Mouse (Mus musculus): Measurements from ENCODE around the gene Pde11a. TPM values are rescaled to one million over a fixed set of nuclear protein-coding genes. Genes with fewer than 3 reads are reported as not detected.
"Not testable (repeated sequence)": the region's sequence is repeated elsewhere in the genome, so short reads cannot be mapped to it uniquely, and the experiment has no call there.

The Pde11a gene
- polyA plus RNA-seq, 1 experiment, result not detected

- Histone ChIP-seq H3K4me1 (ENCODE audit: control insufficient read depth, insufficient read depth, low read length) (peaks cover 10% of the 10 kb centered on the region), H3K27ac (ENCODE audit: insufficient read depth, low read depth, low read length) (no peak overlapping the region), H3K4me3 (ENCODE audit: insufficient read depth, low read depth, low read length) (no peak overlapping the region)
- 66% methylated on average over 13 of the region's 13 CpGs for WGBS
- TF ChIP-seq CTCF (IDR thresholded peaks at IDR 0.05; ENCODE audit: insufficient read depth, low read depth, low read length), result peak; percentile 50
- TF ChIP-seq POLR2A (IDR thresholded peaks at IDR 0.05; ENCODE audit: insufficient read depth, low read depth, low read length), result no peak
Measured at GRCm38 (mm10) chr2:75990885-75991539, 347.6 kb downstream of the Pde11a start.

- Histone ChIP-seq H3K4me1 (ENCODE audit: control insufficient read depth, insufficient read depth, low read length) (peaks cover 10% of the 10 kb centered on the region), H3K4me3 (ENCODE audit: insufficient read depth, low read depth, low read length) (no peak overlapping the region), H3K27ac (ENCODE audit: insufficient read depth, low read depth, low read length) (no peak overlapping the region)
- 76% methylated on average over 4 of the region's 4 CpGs for WGBS
- no peak for TF ChIP-seq POLR2A (IDR thresholded peaks at IDR 0.05; ENCODE audit: insufficient read depth, low read depth, low read length)
- no peak for TF ChIP-seq CTCF (IDR thresholded peaks at IDR 0.05; ENCODE audit: insufficient read depth, low read depth, low read length)
Measured at GRCm38 (mm10) chr2:75989694-75990093, 348.9 kb downstream of the Pde11a start.

- H3K27ac ChIP-seq (ENCODE audit: insufficient read depth, low read depth, low read length), result peak overlapping the region; percentile 6
- H3K4me1 ChIP-seq (ENCODE audit: control insufficient read depth, insufficient read depth, low read length), result peaks cover 10% of the 10 kb centered on the region
- TF ChIP-seq POLR2A (IDR thresholded peaks at IDR 0.05; ENCODE audit: insufficient read depth, low read depth, low read length) (no peak), CTCF (IDR thresholded peaks at IDR 0.05; ENCODE audit: insufficient read depth, low read depth, low read length) (no peak)
- H3K4me3 ChIP-seq (ENCODE audit: insufficient read depth, low read depth, low read length), result 0 out of 2 replicates have a peak overlapping the region, but pooled peaks have one; percentile 9
- 36% methylated on average over 7 of the region's 7 CpGs for WGBS
Measured at GRCm38 (mm10) chr2:75988779-75989363, 349.7 kb downstream of the Pde11a start.

GRCm38 (mm10) chr2:75988378-75988777 is 350.2 kb downstream of the Pde11a start:
- peak overlapping the region; percentile 6 for H3K27ac ChIP-seq (ENCODE audit: insufficient read depth, low read depth, low read length)
- peaks cover 10% of the 10 kb centered on the region for H3K4me1 ChIP-seq (ENCODE audit: control insufficient read depth, insufficient read depth, low read length)
- TF ChIP-seq POLR2A (IDR thresholded peaks at IDR 0.05; ENCODE audit: insufficient read depth, low read depth, low read length) (no peak), CTCF (IDR thresholded peaks at IDR 0.05; ENCODE audit: insufficient read depth, low read depth, low read length) (no peak)
- H3K4me3 ChIP-seq (ENCODE audit: insufficient read depth, low read depth, low read length), result no peak overlapping the region
- 41% methylated on average over 4 of the region's 4 CpGs for WGBS

- H3K4me1 ChIP-seq (ENCODE audit: control insufficient read depth, insufficient read depth, low read length), result peaks cover 10% of the 10 kb centered on the region
- TF ChIP-seq POLR2A (IDR thresholded peaks at IDR 0.05; ENCODE audit: insufficient read depth, low read depth, low read length) (no peak), CTCF (IDR thresholded peaks at IDR 0.05; ENCODE audit: insufficient read depth, low read depth, low read length) (no peak)
- 58% methylated on average over 9 of the region's 9 CpGs for WGBS
- no peak overlapping the region for H3K27ac ChIP-seq (ENCODE audit: insufficient read depth, low read depth, low read length)
- no peak overlapping the region for H3K4me3 ChIP-seq (ENCODE audit: insufficient read depth, low read depth, low read length)
Measured at GRCm38 (mm10) chr2:75987739-75988138, 350.8 kb downstream of the Pde11a start.

GRCm38 (mm10) chr2:75985124-75985523 is 353.4 kb downstream of the Pde11a start:
- TF ChIP-seq POLR2A (IDR thresholded peaks at IDR 0.05; ENCODE audit: insufficient read depth, low read depth, low read length) (no peak), CTCF (IDR thresholded peaks at IDR 0.05; ENCODE audit: insufficient read depth, low read depth, low read length) (peak; percentile 26; the same call in 1 of the 2 replicates)

GRCm38 (mm10) chr2:75983847-75984246 is 354.7 kb downstream of the Pde11a start:
- TF ChIP-seq POLR2A (IDR thresholded peaks at IDR 0.05; ENCODE audit: insufficient read depth, low read depth, low read length) (no peak), CTCF (IDR thresholded peaks at IDR 0.05; ENCODE audit: insufficient read depth, low read depth, low read length) (no peak)

More at GRCm38 (mm10) chr2:75985124-75985523, 353.4 kb downstream of the Pde11a start:
- Histone ChIP-seq H3K4me3 (ENCODE audit: insufficient read depth, low read depth, low read length) (no peak overlapping the region), H3K4me1 (ENCODE audit: control insufficient read depth, insufficient read depth, low read length) (peaks cover 10% of the 10 kb centered on the region; the same call in 1 of the 2 replicates), H3K27ac (ENCODE audit: insufficient read depth, low read depth, low read length) (no peak overlapping the region)
- 3% methylated on average over 2 of the region's 2 CpGs for WGBS

GRCm38 (mm10) chr2:75983091-75983490 is 355.5 kb downstream of the Pde11a start:
- peaks cover 10% of the 10 kb centered on the region; the same call in 1 of the 2 replicates for H3K4me1 ChIP-seq (ENCODE audit: control insufficient read depth, insufficient read depth, low read length)
- TF ChIP-seq POLR2A (IDR thresholded peaks at IDR 0.05; ENCODE audit: insufficient read depth, low read depth, low read length) (no peak), CTCF (IDR thresholded peaks at IDR 0.05; ENCODE audit: insufficient read depth, low read depth, low read length) (no peak)
- no peak overlapping the region for H3K4me3 ChIP-seq (ENCODE audit: insufficient read depth, low read depth, low read length)
- 98% methylated on average over 3 of the region's 3 CpGs for WGBS
- no peak overlapping the region for H3K27ac ChIP-seq (ENCODE audit: insufficient read depth, low read depth, low read length)

More at GRCm38 (mm10) chr2:75983847-75984246, 354.7 kb downstream of the Pde11a start:
- no peak overlapping the region for H3K27ac ChIP-seq (ENCODE audit: insufficient read depth, low read depth, low read length)
- no peak overlapping the region for H3K4me3 ChIP-seq (ENCODE audit: insufficient read depth, low read depth, low read length)
- WGBS, result 87% methylated on average over 3 of the region's 3 CpGs
- peaks cover 10% of the 10 kb centered on the region; the same call in 1 of the 2 replicates for H3K4me1 ChIP-seq (ENCODE audit: control insufficient read depth, insufficient read depth, low read length)

- H3K27ac ChIP-seq (ENCODE audit: insufficient read depth, low read depth, low read length), result no peak overlapping the region
- WGBS, result 95% methylated on average over 4 of the region's 4 CpGs
- H3K4me3 ChIP-seq (ENCODE audit: insufficient read depth, low read depth, low read length), result no peak overlapping the region
- TF ChIP-seq POLR2A (IDR thresholded peaks at IDR 0.05; ENCODE audit: insufficient read depth, low read depth, low read length) (no peak), CTCF (IDR thresholded peaks at IDR 0.05; ENCODE audit: insufficient read depth, low read depth, low read length) (no peak)
- H3K4me1 ChIP-seq (ENCODE audit: control insufficient read depth, insufficient read depth, low read length), result peaks cover 8% of the 10 kb centered on the region; the same call in 1 of the 2 replicates
Measured at GRCm38 (mm10) chr2:75982626-75983025, 355.9 kb downstream of the Pde11a start.

GRCm38 (mm10) chr2:75981440-75982081 is 357.0 kb downstream of the Pde11a start, which contains the start of gene Ttc30a1:
Gene Ttc30a1 (minus strand): TSS chr2:75981967.
- WGBS, result under 1% methylated on average over 34 of the region's 34 CpGs
- not testable (repeated sequence) for H3K27ac ChIP-seq (ENCODE audit: insufficient read depth, low read depth, low read length); H3K4me1 ChIP-seq (ENCODE audit: control insufficient read depth, insufficient read depth, low read length)
- peak within 1 kb of the TSS; percentile 52 for H3K4me3 ChIP-seq (ENCODE audit: insufficient read depth, low read depth, low read length)

GRCm38 (mm10) chr2:75980933-75981439 is 357.6 kb downstream of the Pde11a start:
- not testable (repeated sequence) for H3K27ac ChIP-seq (ENCODE audit: insufficient read depth, low read depth, low read length); H3K4me1 ChIP-seq (ENCODE audit: control insufficient read depth, insufficient read depth, low read length)
- H3K4me3 ChIP-seq (ENCODE audit: insufficient read depth, low read depth, low read length), result peak overlapping the region; percentile 52
- 98% methylated on average over 13 of the region's 13 CpGs for WGBS

- H3K27ac ChIP-seq (ENCODE audit: insufficient read depth, low read depth, low read length); H3K4me1 ChIP-seq (ENCODE audit: control insufficient read depth, insufficient read depth, low read length); H3K4me3 ChIP-seq (ENCODE audit: insufficient read depth, low read depth, low read length): not testable (repeated sequence)
- WGBS, result 30% methylated on average over 22 of the region's 24 CpGs
Measured at GRCm38 (mm10) chr2:75977752-75978368, 360.7 kb downstream of the Pde11a start, which contains the start of gene Ttc30a2. Gene Ttc30a2 (minus strand): TSS chr2:75978170.

Data from olfactory bulb, adult 2 months (tissue).